Mouse (Mus musculus) embryonic facial prominence, embryonic 15.5 days (tissue): ENCODE results near the gene Git2. TPM values are rescaled to one million over a fixed set of nuclear protein-coding genes. Genes with fewer than 3 reads are reported as not detected.

ENCODE experiments used
- ATAC-seq: fragments of 200-750 bp; cut with Nextera tagmentation; 2 replicates; pipeline ENCODE4 v1.8.0; 2017; ENCODE audit warnings: low read depth, moderate TSS enrichment; ENCODE audit not compliant: insufficient number of reproducible peaks, low FRiP score, low TSS enrichment
- H3K27ac ChIP-seq: fragments of 300-500 bp; sonication (generic); replicated peaks from 2 replicates; pipeline ENCODE4 v1.5.1; 2015; ENCODE audit warnings: mild to moderate bottlenecking, inconsistent platforms
- H3K27me3 ChIP-seq: fragments of 300-500 bp; sonication (generic); 2 replicates; pipeline ENCODE4 v1.6.1; 2015; ENCODE audit warnings: inconsistent platforms
- H3K36me3 ChIP-seq: fragments of 300-500 bp; sonication (generic); 2 replicates; pipeline ENCODE4 v1.6.1; 2015; ENCODE audit warnings: mild to moderate bottlenecking, inconsistent platforms
- H3K4me1 ChIP-seq: fragments of 300-500 bp; sonication (generic); 2 replicates; pipeline ENCODE4 v1.6.1; 2015; ENCODE audit warnings: inconsistent platforms
- H3K4me2 ChIP-seq: fragments of 300-500 bp; sonication (generic); replicated peaks from 2 replicates; pipeline ENCODE4 v1.6.1; 2015; ENCODE audit warnings: mild to moderate bottlenecking, inconsistent platforms
- H3K4me3 ChIP-seq: fragments of 300-500 bp; sonication (generic); replicated peaks from 2 replicates; pipeline ENCODE4 v1.5.1; 2015; ENCODE audit warnings: mild to moderate bottlenecking, inconsistent platforms
- H3K9ac ChIP-seq: fragments of 300-500 bp; sonication (generic); 2 replicates; pipeline ENCODE4 v1.6.1; 2015; ENCODE audit warnings: inconsistent platforms
- H3K9me3 ChIP-seq: fragments of 300-500 bp; sonication (generic); replicated peaks from 2 replicates; pipeline ENCODE4 v1.6.1; 2016; ENCODE audit warnings: inconsistent platforms
- WGBS: fragments of 180-500 bp; shearing (Covaris S2); methylation state at CpG from one replicate; pipeline ENCODE4 v1.1.7; 2015; 5-methylcytosine and 5-hydroxymethylcytosine counted together
- polyA plus RNA-seq: library from polyadenylated mRNA; unstranded; fragments of >200 nt; fragmentation: Nextera tagmentation; extraction: Ambion mirVana; gene quantifications from 2 replicates; pipeline ENCODE4 v1.2.1, GENCODE M21; 2015

The Git2 gene
- polyA plus RNA-seq, 1 experiment from 2014 or later: 54.9 TPM

DNA sequence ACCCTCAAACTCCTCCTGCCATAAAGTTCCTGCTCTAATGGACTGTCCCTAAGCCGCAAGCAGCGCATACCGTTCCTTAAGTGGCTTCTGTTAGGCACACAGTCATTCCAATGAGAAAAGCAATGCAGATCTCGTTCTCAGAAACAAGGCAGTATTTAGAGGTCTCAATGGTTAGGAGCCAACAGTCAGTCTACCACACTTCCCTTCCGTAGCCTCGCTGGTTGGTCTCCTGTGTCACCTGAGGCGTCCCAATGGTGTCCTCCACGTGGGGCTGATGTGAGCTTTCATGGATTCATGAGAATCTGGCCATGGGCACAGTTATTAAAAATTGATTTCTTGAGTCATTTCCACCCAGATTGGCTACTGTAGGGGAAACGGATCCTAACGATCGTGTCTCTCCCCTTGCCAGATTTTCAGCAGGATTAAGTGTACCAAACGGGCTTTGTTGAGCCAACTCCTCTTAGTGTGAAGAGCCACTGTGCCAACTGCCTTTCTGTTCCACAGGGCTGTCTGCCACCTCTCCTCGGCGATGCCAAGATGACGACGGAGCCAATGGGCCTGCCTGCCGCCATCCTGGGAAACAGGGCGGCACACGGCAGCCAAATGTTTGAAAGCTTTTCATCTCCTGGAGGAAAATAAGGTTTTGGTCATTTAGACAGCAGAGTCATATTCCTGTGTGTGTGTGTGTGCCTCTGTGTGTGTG is 77.1 kb downstream of the Git2 start:
- H3K27me3 ChIP-seq: no peaks in the 10 kb centered on the region
- H3K4me2 ChIP-seq: no peak overlapping the region
- H3K36me3 ChIP-seq: no peaks in the 10 kb centered on the region
- H3K9ac ChIP-seq: no peak overlapping the region
- ATAC-seq: no peak
- 84% methylated on average over 19 of the region's 19 CpGs for WGBS
- no peak overlapping the region for H3K4me3 ChIP-seq
- no peaks in the 10 kb centered on the region for H3K9me3 ChIP-seq
- no peak overlapping the region for H3K27ac ChIP-seq
- H3K4me1 ChIP-seq: no peaks in the 10 kb centered on the region

DNA sequence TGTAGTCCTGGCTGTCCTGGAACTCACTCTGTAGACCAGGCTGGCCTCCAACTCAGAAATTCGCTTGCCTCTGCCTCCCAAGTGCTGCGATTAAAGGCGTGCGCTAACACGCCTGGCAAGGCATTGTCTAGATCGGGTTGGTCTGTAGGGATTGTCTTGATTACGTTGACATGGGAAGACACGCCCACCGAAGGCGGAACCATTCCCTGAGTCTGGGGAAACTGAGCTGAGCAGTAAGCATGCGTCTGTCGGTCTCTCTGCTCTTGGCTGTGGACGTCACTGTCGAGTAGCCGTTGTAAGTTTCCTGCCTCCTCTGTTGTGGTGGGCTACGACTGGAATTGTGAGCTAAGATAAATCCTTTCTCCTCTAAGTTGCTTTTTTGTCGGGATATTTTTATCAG is 78.4 kb downstream of the Git2 start:
- Histone ChIP-seq H3K27me3 (no peaks in the 10 kb centered on the region), H3K9ac (no peak overlapping the region), H3K4me1 (no peaks in the 10 kb centered on the region), H3K4me3 (no peak overlapping the region), H3K27ac (no peak overlapping the region), H3K9me3 (no peaks in the 10 kb centered on the region), H3K36me3 (no peaks in the 10 kb centered on the region), H3K4me2 (no peak overlapping the region)
- 82% methylated on average over 17 of the region's 17 CpGs for WGBS
- no peak for ATAC-seq

DNA sequence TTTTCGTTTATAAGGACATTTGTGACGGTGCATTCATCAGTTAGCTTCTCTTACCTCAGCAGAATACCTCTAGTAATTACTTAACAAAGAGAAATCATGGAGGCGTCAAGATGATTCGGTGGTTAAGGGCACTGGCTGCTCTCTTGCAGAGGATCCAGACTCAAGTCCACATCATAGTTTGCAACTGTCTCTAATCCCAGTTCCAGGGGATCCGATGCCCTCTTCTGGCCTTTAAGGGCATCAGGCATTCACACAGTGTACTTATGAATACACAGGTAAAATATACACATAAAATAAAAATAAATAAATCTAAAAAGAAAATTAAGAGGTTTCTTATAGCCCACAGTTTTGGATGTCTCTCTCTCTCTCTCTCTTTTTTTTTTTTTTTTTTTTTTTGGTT is 79.5 kb downstream of the Git2 start:
- Histone ChIP-seq H3K4me1 (peaks cover 4% of the 10 kb centered on the region), H3K9me3 (no peaks in the 10 kb centered on the region), H3K9ac (no peak overlapping the region), H3K4me2 (no peak overlapping the region), H3K27me3 (no peaks in the 10 kb centered on the region), H3K36me3 (no peaks in the 10 kb centered on the region), H3K4me3 (no peak overlapping the region), H3K27ac (no peak overlapping the region)
- WGBS: 71% methylated on average over 5 of the region's 5 CpGs
- ATAC-seq: no peak

DNA sequence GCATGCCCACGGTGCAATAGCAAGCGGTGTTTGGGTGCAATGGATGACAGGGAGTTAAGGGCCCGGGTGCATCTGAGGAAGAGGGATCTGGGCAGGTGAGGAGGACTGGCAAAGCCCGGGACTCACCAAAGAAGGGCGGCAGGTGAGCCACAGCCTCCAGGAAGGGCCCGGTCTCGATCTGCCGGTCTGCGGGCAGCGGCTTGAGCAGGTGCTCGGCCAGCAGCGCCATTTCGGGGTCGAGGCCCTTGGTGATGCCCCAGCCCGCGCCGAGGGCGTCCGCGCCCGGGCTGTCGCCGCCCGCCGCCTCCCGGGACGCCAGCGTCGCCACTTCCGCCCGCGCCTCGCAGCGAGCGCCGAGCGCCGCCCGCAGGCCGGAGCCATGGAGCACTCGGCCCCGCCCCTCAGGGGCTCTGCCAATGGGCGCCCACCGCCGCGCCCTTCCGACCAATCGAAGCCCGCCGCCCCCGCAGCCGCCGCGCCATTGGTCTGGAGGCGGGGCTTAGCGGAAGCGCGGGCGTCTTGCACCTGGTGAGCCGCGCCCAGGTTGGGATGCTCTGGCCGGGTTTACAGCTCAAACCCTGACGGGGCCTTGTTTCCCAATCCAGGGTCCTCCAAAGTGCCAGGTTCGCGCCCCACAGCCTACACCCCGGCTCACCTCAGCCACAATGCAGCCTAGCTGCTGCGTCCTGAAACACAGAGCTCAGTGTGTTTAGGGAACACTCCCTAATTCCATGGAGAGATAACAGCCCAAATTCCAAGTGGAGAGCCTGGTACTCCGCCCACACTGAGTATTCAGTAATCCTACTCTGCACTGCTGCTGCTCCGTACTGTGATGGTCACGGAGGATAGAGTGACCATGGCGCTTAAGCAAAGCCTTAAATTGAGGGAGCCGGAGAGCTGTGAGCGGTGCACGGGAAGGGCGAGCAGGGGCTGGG is 84.4 kb downstream of the Git2 start, which contains the start of gene Gltp:
Gltp (minus strand) TSS at position 352 of the 935 bp plus-strand sequence.
- ATAC-seq: peak; percentile 93
- peaks cover 22% of the 10 kb centered on the region for H3K4me1 ChIP-seq
- peak within 1 kb of the TSS; percentile 82 for H3K4me2 ChIP-seq
- no peaks in the 10 kb centered on the region for H3K9me3 ChIP-seq
- H3K27ac ChIP-seq: peak within 1 kb of the TSS; percentile 78
- 3% methylated on average over 70 of the region's 75 CpGs for WGBS
- H3K4me3 ChIP-seq: peak within 1 kb of the TSS; percentile 85
- H3K36me3 ChIP-seq: no peaks in the 10 kb centered on the region
- H3K9ac ChIP-seq: peak within 1 kb of the TSS; percentile 75
- no peaks in the 10 kb centered on the region for H3K27me3 ChIP-seq

DNA sequence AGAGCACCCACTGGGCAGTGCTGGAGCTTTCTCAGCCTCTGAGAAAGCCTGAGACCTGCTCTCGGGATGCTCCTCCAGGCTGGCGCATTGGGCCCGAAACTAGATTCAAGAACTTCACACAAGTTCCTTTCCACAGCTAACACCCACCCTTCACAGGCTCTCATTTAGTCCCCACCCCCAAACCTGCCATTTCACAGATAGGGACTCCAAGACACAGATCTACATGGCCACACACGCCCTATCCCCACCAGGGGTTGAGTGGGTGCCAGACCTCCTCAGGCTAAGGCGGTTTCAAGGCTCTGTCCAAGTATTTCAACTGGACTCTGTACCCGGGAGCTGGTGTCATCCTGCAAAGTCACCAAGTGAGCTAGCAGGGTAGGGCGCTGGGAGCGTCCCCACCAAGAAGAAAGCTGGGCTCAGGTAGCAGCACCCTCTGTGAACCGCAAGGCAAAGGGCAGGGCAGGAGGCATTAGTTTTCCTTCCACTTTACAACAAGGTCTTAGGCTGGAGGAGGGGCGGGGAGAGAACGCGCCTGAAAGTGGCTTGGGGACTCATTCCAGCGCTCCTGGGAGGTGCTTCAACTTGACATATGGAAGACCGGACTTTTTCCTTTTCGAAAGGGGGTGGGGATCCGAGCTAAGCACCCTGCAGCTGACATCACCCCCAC is 85.5 kb downstream of the Git2 start:
- H3K9me3 ChIP-seq: no peaks in the 10 kb centered on the region
- H3K36me3 ChIP-seq: no peaks in the 10 kb centered on the region
- ATAC-seq: no peak
- H3K27ac ChIP-seq: peak overlapping the region; percentile 78
- H3K4me3 ChIP-seq: peak overlapping the region; percentile 85
- peaks cover 29% of the 10 kb centered on the region for H3K4me1 ChIP-seq
- peak overlapping the region; percentile 75 for H3K9ac ChIP-seq
- peak overlapping the region; percentile 82 for H3K4me2 ChIP-seq
- H3K27me3 ChIP-seq: no peaks in the 10 kb centered on the region
- 17% methylated on average over 16 of the region's 16 CpGs for WGBS

DNA sequence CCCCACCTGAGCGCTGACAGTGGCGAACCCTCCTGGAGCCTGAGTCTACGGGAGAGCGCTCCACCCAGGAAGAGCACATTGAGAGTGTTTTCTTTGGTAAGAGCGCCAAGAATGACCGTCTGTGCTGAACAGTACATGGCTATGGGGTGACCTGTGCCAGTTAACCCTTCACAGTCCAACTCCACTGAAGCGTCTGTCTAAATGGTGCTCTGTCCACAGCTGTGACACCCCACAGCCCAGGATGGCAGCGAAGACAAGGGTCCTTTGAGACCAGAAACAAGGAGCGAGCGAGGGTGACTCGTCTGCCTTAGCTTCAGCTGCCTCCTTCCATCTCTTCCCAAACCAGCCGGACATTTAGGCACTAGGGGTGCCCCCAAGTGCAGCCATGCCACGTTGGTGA is 86.6 kb downstream of the Git2 start:
- ATAC-seq: no peak
- H3K4me2 ChIP-seq: peak overlapping the region; percentile 82; the same call in 1 of the 2 replicates

DNA sequence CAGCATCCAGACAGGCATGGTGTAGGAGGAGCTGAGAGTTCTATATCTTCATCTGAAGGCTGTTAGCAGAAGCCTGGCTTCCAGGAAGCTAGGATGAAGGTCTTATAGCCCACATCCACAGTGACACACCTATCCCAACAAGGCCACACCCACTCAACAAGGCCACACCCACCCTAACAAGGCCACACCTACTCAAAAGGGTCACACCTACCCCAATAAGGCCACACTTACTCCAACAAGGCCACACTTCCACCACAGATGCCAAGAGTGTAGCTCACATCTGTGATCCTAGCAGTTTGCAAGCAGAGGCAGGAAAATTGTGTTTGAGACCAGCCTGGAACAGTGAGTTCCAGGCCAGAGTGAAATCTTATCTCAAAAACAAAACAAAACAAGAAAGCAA is 87.4 kb downstream of the Git2 start:
- no peak overlapping the region for H3K4me3 ChIP-seq
- H3K27ac ChIP-seq: no peak overlapping the region
- no peak for ATAC-seq

More for the DNA sequence above, 86.6 kb downstream of the Git2 start:
- Histone ChIP-seq H3K9ac (no peak overlapping the region), H3K9me3 (no peaks in the 10 kb centered on the region), H3K36me3 (no peaks in the 10 kb centered on the region), H3K4me1 (peaks cover 38% of the 10 kb centered on the region), H3K4me3 (peak overlapping the region; percentile 85), H3K27me3 (no peaks in the 10 kb centered on the region), H3K27ac (peak overlapping the region; percentile 39; the same call in 1 of the 2 replicates)
- WGBS: 83% methylated on average over 13 of the region's 13 CpGs

DNA sequence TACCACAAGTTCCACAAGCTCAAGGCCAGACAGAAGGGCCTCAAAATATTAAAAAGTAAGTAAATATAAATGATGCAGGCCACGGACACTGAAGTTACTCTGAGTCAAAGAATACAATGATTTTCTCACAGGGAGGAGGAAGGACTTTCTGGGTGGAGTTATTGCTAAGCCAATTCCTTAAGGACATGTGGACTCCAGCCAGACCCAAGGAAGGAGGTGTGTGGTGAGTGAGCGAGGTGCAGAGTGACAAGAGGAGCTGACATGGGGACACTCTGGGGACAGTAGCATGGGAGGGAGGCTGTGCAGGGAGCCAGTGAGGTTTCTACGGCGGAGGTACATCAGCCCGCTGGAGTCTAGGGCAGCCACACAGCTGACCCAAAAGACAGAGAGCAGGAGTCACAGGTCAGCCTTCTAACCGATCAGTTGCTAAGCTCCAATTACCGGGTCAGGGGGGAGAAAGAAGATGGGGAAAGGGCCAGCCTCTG is 88.5 kb downstream of the Git2 start:
- H3K4me1 ChIP-seq: peaks cover 49% of the 10 kb centered on the region
- H3K9ac ChIP-seq: no peak overlapping the region
- no peak overlapping the region for H3K4me2 ChIP-seq
- H3K27ac ChIP-seq: no peak overlapping the region
- H3K9me3 ChIP-seq: no peaks in the 10 kb centered on the region
- ATAC-seq: no peak
- no peak overlapping the region for H3K4me3 ChIP-seq
- 56% methylated on average over 7 of the region's 7 CpGs for WGBS
- no peaks in the 10 kb centered on the region for H3K36me3 ChIP-seq
- H3K27me3 ChIP-seq: no peaks in the 10 kb centered on the region

More for the DNA sequence above, 87.4 kb downstream of the Git2 start:
- no peak overlapping the region for H3K9ac ChIP-seq
- H3K4me2 ChIP-seq: no peak overlapping the region
- H3K4me1 ChIP-seq: peaks cover 41% of the 10 kb centered on the region
- no peaks in the 10 kb centered on the region for H3K36me3 ChIP-seq
- H3K9me3 ChIP-seq: no peaks in the 10 kb centered on the region
- H3K27me3 ChIP-seq: no peaks in the 10 kb centered on the region

DNA sequence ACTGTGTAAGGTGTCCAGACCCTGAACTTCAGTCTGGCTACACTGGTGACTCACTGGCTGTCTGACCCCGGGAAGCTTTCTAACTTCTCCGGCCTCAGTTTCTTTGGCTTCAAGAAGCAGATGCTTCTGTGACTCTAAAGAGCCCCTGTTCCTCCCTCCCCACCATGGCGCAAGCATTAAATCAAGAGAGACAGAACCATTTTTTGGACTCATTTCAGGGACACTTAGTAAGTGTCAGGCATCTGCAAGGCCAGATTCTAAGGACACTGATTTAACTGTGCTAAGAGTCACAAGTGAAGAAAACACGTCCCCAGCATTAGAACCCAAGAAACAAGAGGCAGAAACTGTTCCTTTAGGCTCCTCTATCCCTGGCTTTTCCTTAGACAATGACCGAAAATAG is 89.3 kb downstream of the Git2 start:
- H3K27me3 ChIP-seq: no peaks in the 10 kb centered on the region
- H3K27ac ChIP-seq: no peak overlapping the region
- no peak for ATAC-seq
- no peak overlapping the region for H3K4me2 ChIP-seq
- peaks cover 53% of the 10 kb centered on the region for H3K4me1 ChIP-seq
- no peak overlapping the region for H3K4me3 ChIP-seq
- no peak overlapping the region for H3K9ac ChIP-seq
- WGBS: 91% methylated on average over 5 of the region's 5 CpGs
- H3K9me3 ChIP-seq: no peaks in the 10 kb centered on the region
- no peaks in the 10 kb centered on the region for H3K36me3 ChIP-seq

DNA sequence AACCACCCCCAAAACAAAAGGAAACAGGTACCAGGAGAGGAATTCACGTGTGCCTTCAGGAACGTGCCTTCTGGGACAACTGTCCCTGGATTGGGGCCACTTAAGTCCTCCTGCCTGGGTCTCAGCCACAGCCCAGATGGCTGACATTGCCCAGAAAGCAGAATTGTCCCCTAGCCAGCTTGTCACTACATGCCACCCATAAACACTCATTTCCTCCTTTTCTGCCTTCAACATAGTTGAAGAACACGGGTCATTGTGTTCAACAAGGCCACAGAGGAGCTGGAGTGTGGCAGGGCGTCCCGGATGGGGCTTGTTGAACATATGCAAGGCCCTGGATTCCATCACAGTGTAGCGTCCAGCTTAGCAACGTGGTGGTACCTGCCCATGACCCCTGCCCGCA is 93.6 kb downstream of the Git2 start:
- H3K9ac ChIP-seq: no peak overlapping the region
- peaks cover 51% of the 10 kb centered on the region for H3K4me1 ChIP-seq
- peaks cover 8% of the 10 kb centered on the region for H3K36me3 ChIP-seq
- no peak for ATAC-seq
- no peak overlapping the region for H3K4me3 ChIP-seq
- H3K9me3 ChIP-seq: no peaks in the 10 kb centered on the region
- H3K27me3 ChIP-seq: no peaks in the 10 kb centered on the region
- H3K4me2 ChIP-seq: no peak overlapping the region
- peak overlapping the region; percentile 63 for H3K27ac ChIP-seq
- whole genome bisulfite sequencing: 58% methylated on average over 8 of the region's 8 CpGs
